Comparison of ENCODE assay signal across 8 mouse cellular contexts in the genomic region with DNA sequence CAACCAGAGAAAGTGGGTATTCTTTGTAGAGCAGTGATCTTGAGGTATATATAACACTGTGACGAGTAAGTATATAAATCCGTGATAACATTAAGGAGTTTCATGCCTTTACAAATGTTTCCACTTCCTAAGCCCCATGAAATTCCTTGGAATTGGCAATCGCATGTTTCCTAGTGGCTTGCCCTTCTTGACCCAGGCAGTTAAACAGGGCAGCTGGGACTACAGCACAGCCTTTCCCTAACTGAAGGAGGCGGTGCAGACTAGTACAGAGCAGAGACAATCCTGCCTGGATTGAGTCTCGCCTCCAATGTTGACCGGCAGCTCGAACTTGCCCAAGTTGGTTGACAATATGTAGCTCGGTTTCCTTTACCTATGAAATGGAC. TPM values are rescaled to one million over a fixed set of nuclear protein-coding genes. Genes with fewer than 3 reads are reported as not detected.
A peak's percentile ranks its signal among the peaks of the same experiment; 100 is the strongest.
DNase-seq lines count a peak whose midpoint lies in the region; ATAC-seq and TF ChIP-seq lines count a peak whose summit lies in the region.

No protein-coding gene starts in this region.

- no peaks in the 10 kb centered on the region for H3K9me3 ChIP-seq in ES-E14 (ENCODE audit: control insufficient read depth, insufficient read depth, low read depth, low read length)
- no peaks in the 10 kb centered on the region for H3K9me3 ChIP-seq in lung, embryonic 14.5 days (ENCODE audit: low read depth, low read length)

- peak overlapping the region; percentile 91 for H3K27ac ChIP-seq in ES-E14 (ENCODE audit: insufficient read depth, low read depth, low read length, poor library complexity, severe bottlenecking)
- H3K27ac ChIP-seq in lung, embryonic 14.5 days (ENCODE audit: low read depth): peak overlapping the region; percentile 98

- peaks cover 14% of the 10 kb centered on the region; the same call in 1 of the 2 replicates for H3K36me3 ChIP-seq in ES-E14 (ENCODE audit: control insufficient read depth, insufficient read depth, low read length, poor library complexity, severe bottlenecking)
- H3K36me3 ChIP-seq in lung, embryonic 14.5 days (ENCODE audit: insufficient read depth): peaks cover 19% of the 10 kb centered on the region

- peaks cover 0 to 21% of the 10 kb centered on the region in 2 experiments; a peak in 1 of 4 replicates for H3K4me1 ChIP-seq in ES-E14 (ENCODE audit: control insufficient read depth in 2 of 2, insufficient read depth in 2 of 2, low read length in 2 of 2, poor library complexity in 1 of 2)
- H3K4me1 ChIP-seq in lung, embryonic 14.5 days (ENCODE audit: insufficient read depth): peaks cover 5% of the 10 kb centered on the region; the same call in 1 of the 2 replicates

- in situ Hi-C loops in ES-E14 (cut with MboI; ENCODE audit: low sequenced_read_pairs in 2 of 2, unreplicated experiment in 2 of 2): no loop called here

- H3K4me3 ChIP-seq in ES-E14 (ENCODE audit: insufficient read depth in 1 of 2, low read depth in 1 of 2, low read length in 2 of 2, poor library complexity in 1 of 2, severe bottlenecking in 1 of 2): peak overlapping the region; percentile 73 to 85
- peak overlapping the region; percentile 73 for H3K4me3 ChIP-seq in lung, embryonic 14.5 days (ENCODE audit: low read depth, low read length)

- peak; percentile 60; the same call in 1 of the 2 replicates for ATAC-seq in lung, embryonic 14.5 days (ENCODE audit: insufficient read depth)

- peak overlapping the region; percentile 90 for H3K4me2 ChIP-seq in lung, embryonic 14.5 days

- peak; percentile 40; the same call in 1 of the 2 replicates for TF ChIP-seq CTCF in lung, embryonic 14.5 days (IDR thresholded peaks at IDR 0.05; ENCODE audit: low read depth)

- DNase-seq in B cell, adult 2 months: peak; percentile 19 to 31
- DNase-seq in ES-E14 (ENCODE audit: low read depth, low spot score): peak; percentile 43
- DNase-seq in cerebellum, adult 9-11 months: peak; percentile 48
- peak; percentile 29 for DNase-seq in gastrocnemius, postnatal 10 days
- DNase-seq in kidney, adult 11 months: peak; percentile 66
- peak; percentile 74 for DNase-seq in lung, embryonic 14.5 days
- peak; percentile 65 for DNase-seq in retina, embryonic 14.5 days (ENCODE audit: low spot score)
- no peak for DNase-seq in ovary, postnatal 14 days (ENCODE audit: low spot score)

- under 1% methylated on average over 8 of the region's 8 CpGs for WGBS in lung, embryonic 14.5 days

- H3K27me3 ChIP-seq in lung, embryonic 14.5 days (ENCODE audit: insufficient read depth, low read length): no peaks in the 10 kb centered on the region

- peak overlapping the region; percentile 81 for H3K9ac ChIP-seq in ES-E14 (ENCODE audit: insufficient read depth, low read depth, low read length, poor library complexity, severe bottlenecking)
- H3K9ac ChIP-seq in lung, embryonic 14.5 days: peak overlapping the region; percentile 87

TF ChIP-seq in ES-E14, 5 proteins besides CTCF, POLR2A, EP300 and RAD21:
- TF ChIP-seq ZNF384 (IDR thresholded peaks at IDR 0.05; ENCODE audit: low read depth, low read length): no peak
- TF ChIP-seq CHD2 (IDR thresholded peaks at IDR 0.05; ENCODE audit: low read depth, low read length): 0 out of 2 replicates have a peak, but pooled peaks have one; percentile 22
TF ChIP-seq in ES-E14: peak in this region for 1.

RNA-seq across cellular contexts. Expression of a gene that starts 6.9 kb away (rescaled TPM):
- 8.9 and 9.3 TPM in 2 replicates for total RNA-seq in ES-E14 (2012; rRNA removed)
- total RNA-seq in gastrocnemius, postnatal 10 days (2021): 1 to 10 TPM in 1 of 2 experiments, under 1 TPM in 1; 0.78 to 2.3 TPM
- polyA plus RNA-seq in lung, embryonic 14.5 days (2014; fragmentation: Nextera tagmentation; extraction: Ambion mirVana): 0.43 and 0.50 TPM in 2 replicates

RNA-seq across cellular contexts. Expression of a gene that starts 25.8 kb away (rescaled TPM):
- total RNA-seq in ES-E14 (2012; rRNA removed): 107 and 167 TPM in 2 replicates
- 10 to 100 TPM; 30.6 to 35.2 TPM for total RNA-seq in gastrocnemius, postnatal 10 days (2021)
- polyA plus RNA-seq in lung, embryonic 14.5 days (2014; fragmentation: Nextera tagmentation; extraction: Ambion mirVana): 151 and 163 TPM in 2 replicates
